Mouse (Mus musculus) kidney, adult 2 months (tissue): ENCODE data around the gene Srcin1. TPM values are rescaled to one million over a fixed set of nuclear protein-coding genes. Genes with fewer than 3 reads are reported as not detected.

Experiments used
- DNase-seq: peaks from one replicate; pipeline ENCODE4 v3.0.0; 2021
- H3K27ac ChIP-seq: fragments of 200-500 bp; 2 replicates; pipeline ENCODE4 v1.5.1; 2012; ENCODE audit warnings: low read depth, low read length, control low read depth, inconsistent platforms; ENCODE audit not compliant: insufficient read depth
- H3K27me3 ChIP-seq: fragments of 200-500 bp; replicated peaks from 2 replicates; pipeline ENCODE4 v1.6.1; 2012; ENCODE audit warnings: mild to moderate bottlenecking, moderate library complexity, low read length, inconsistent platforms; ENCODE audit not compliant: control insufficient read depth, insufficient read depth
- H3K36me3 ChIP-seq: fragments of 200-500 bp; 2 replicates; pipeline ENCODE4 v1.6.1; 2012; ENCODE audit warnings: mild to moderate bottlenecking, moderate library complexity, low read length, inconsistent platforms; ENCODE audit not compliant: control insufficient read depth, insufficient read depth
- H3K4me1 ChIP-seq: fragments of 200-500 bp; 2 replicates; pipeline ENCODE4 v1.6.1; 2011; ENCODE audit warnings: low read length; ENCODE audit not compliant: control insufficient read depth, insufficient read depth
- H3K4me3 ChIP-seq: fragments of 200-500 bp; 2 replicates; pipeline ENCODE4 v1.5.1; 2011; ENCODE audit warnings: mild to moderate bottlenecking, low read depth, low read length, control low read depth; ENCODE audit not compliant: insufficient read depth
- CTCF ChIP-seq: fragments of 200-500 bp; conservative IDR thresholded peaks from 2 replicates; pipeline ENCODE4 v1.5.1; 2011; ENCODE audit warnings: low read depth, mild to moderate bottlenecking, control low read depth, low read length, moderate library complexity, mixed read lengths; ENCODE audit not compliant: insufficient read depth, insufficient read length
- POLR2A ChIP-seq: fragments of 200-500 bp; IDR thresholded peaks from one replicate; pipeline ENCODE4 v1.6.1; 2011; ENCODE audit warnings: low read depth, low read length, control low read depth
- WGBS: fragments of 180-500 bp; shearing (Covaris S2); methylation state at CpG from one replicate; pipeline ENCODE4 v1.1.7; 2018; 5-methylcytosine and 5-hydroxymethylcytosine counted together
- polyA plus RNA-seq: library from polyadenylated mRNA; depleted of rRNA; stranded (reverse); fragments of >200 nt; gene quantifications from 2 replicates; pipeline ENCODE4 v1.2.3, GENCODE M21; 2012

Gene Srcin1
- polyA plus RNA-seq, 1 experiment = 13.0 TPM

DNA sequence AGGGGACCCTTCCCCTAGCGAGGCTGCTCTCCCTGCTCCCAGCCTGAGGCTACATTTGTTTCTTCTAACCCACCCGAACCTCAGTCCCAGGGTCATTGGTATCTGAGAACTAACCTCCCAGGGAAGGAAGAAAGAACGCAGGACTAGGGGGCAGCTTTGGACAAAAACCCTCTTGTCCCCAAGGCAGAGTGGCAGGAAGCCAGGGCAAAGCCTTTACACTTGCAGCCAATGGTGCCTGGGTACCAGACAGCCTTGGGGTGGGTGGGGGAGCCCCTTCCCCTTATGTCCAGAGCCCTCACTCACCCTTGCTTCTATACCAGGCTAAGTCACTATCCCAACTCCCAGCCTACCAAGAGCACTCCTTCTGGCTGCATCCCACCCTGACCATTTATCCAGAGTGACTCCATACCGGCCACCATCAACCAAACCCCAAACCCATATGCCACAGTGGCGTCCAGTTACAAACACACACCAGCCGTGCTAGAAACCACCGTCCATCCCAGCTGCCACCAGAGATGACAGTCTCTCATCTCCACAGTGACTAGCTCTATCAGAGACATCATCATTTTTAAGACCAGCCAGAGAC lies 3.0 kb downstream of the Srcin1 start:
- Histone ChIP-seq H3K27me3 (no peaks in the 10 kb centered on the region), H3K4me3 (no peak overlapping the region), H3K27ac (no peak overlapping the region), H3K36me3 (no peaks in the 10 kb centered on the region), H3K4me1 (peaks cover 10% of the 10 kb centered on the region; the same call in 1 of the 2 replicates)
- 61% methylated on average over 7 of the region's 7 CpGs for WGBS
- TF ChIP-seq CTCF = no peak
- TF ChIP-seq POLR2A = no peak
- no peak for DNase-seq

DNA sequence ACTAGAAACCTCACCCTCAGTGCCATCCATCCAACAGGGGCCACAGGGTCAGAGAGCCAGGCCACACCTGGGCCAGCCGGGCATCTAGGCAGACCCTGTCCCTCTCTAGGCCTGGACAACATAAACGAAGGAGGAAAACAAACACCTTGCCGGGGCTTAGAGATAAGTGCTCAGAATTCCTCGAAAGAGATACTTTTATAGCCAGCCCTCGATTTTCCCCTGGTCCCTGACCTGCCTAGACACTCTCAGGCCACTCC lies 4.0 kb downstream of the Srcin1 start:
- H3K4me3 ChIP-seq = no peak overlapping the region
- 55% methylated on average over 5 of the region's 5 CpGs for WGBS
- peaks cover under 1% of the 10 kb centered on the region; the same call in 1 of the 2 replicates for H3K4me1 ChIP-seq
- DNase-seq = no peak
- TF ChIP-seq CTCF (no peak), POLR2A (no peak)
- no peak overlapping the region for H3K27ac ChIP-seq
- H3K27me3 ChIP-seq = no peaks in the 10 kb centered on the region
- no peaks in the 10 kb centered on the region for H3K36me3 ChIP-seq

DNA sequence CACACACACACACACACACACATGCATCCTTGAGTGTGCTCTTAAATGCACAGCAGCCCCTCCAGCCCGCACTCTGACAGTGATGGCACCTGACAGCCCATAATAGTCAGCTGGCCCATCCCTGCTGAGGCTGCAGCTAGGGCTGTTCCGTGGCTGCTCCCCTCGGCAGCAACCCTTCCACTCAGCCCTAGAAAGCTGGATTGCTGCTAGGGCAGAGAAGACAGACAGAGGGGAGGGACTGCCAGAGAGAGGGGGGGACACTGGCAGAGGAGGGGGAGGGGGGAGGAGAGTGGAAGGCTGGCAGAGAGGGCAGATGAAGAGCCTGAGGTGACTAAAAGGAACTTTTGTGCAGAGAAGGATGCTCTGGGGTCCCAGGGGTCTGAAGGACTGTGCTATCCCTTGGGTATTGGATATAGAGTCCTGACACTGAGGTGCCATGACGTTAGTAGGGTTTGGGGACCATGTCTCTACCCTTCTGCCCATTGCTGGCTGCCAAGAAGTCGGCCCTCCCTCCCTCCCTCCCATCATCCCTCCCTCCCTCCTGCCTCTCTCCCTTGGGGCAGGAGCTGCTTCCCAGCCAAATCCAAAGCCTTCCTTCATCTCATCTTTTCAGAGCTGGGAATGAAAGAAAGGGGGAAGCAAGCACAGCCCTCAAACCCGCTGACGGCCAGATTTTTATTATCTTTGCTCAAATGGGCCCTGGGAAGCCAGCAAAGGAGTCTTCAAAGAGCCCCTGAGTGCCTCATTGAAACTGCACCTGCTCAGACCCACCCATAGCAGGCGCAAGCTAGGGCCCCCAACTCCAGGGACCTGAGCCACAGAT lies 4.5 kb downstream of the Srcin1 start:
- WGBS = 45% methylated on average over 8 of the region's 8 CpGs
- no peaks in the 10 kb centered on the region for H3K27me3 ChIP-seq
- no peaks in the 10 kb centered on the region for H3K36me3 ChIP-seq
- no peak overlapping the region for H3K27ac ChIP-seq
- no peaks in the 10 kb centered on the region; the same call in 1 of the 2 replicates for H3K4me1 ChIP-seq
- DNase-seq = no peak
- no peak for TF ChIP-seq POLR2A
- no peak for TF ChIP-seq CTCF
- no peak overlapping the region for H3K4me3 ChIP-seq

DNA sequence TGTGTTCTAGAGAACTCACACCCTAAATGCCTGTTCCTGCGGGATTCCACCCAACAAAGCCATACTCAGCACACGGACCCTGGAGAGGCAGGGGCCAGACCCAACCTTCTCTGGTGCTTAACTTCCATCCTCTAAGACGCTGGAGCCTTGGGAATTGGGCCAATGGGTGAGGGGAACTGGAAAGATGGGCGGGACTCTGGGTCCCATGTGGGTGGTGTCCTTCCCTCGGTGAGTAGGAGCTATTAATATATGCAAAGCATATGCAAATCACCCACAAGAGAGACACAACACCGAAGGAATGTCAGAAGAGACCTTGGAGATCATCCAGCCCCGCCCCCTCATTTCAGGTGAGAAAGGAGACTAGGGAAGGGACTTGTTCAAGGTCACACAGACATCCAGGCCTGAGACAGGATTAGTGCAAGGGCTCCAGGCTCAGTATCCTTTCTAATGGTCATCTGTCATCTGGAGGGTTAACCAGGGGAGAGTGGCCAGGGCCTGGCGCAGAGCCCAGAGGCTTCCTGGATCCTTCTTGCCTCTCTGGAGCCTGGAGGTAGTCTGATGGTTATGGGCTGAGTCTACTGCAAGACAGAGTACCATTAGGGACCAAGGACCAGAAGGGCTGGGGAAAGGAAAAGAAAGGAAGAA lies 5.4 kb downstream of the Srcin1 start:
- Histone ChIP-seq H3K27me3 (no peaks in the 10 kb centered on the region), H3K36me3 (no peaks in the 10 kb centered on the region), H3K4me3 (no peak overlapping the region), H3K27ac (no peak overlapping the region), H3K4me1 (no peaks in the 10 kb centered on the region)
- WGBS = 31% methylated on average over 8 of the region's 8 CpGs
- TF ChIP-seq CTCF (no peak), POLR2A (no peak)
- DNase-seq = peak; percentile 68

DNA sequence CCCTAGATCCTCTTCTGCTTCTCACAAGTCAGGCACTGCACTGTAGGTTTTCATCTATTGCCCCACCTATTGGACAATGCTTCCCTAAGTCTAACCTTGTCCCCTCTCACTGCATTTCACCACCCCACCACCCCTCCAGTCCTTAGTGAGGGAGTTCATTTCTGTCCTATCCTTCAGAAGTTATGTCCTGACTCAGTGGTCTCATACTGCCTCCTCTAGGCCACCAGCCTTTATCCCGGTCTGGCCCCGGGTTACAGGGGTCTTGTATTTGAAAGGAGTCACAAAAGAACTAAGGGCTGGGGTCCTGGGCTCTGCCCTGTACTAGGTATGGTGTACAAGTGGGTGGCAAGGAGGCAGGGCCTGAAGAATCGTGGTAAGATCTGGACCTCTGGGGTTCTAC lies 6.2 kb downstream of the Srcin1 start:
- H3K4me1 ChIP-seq = no peaks in the 10 kb centered on the region
- no peaks in the 10 kb centered on the region for H3K36me3 ChIP-seq
- TF ChIP-seq CTCF = no peak
- TF ChIP-seq POLR2A = no peak
- H3K27ac ChIP-seq = no peak overlapping the region
- H3K4me3 ChIP-seq = no peak overlapping the region
- no peaks in the 10 kb centered on the region for H3K27me3 ChIP-seq
- 77% methylated on average over 3 of the region's 3 CpGs for WGBS
- DNase-seq = no peak

DNA sequence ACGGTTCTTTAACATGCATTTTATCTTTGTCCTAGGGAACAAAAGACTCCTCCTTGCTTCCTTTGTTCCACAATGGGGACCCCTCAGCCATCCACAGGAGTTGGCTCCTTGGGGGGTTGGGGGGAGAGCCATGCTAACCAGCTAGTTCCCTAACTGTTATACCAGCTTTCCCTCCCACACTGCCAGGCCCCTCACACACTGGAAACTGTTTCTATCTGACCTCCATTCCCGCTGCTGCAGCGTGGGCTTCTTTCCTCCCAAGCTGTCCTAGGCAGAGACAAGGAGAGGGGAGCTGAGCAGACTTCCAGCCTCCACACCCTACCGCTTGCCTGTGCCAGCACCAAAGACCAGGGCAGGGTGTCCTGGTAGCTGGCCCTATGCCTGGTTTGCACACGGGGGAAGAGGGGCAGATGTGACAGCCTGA lies 6.7 kb downstream of the Srcin1 start:
- Histone ChIP-seq H3K4me3 (no peak overlapping the region), H3K36me3 (no peaks in the 10 kb centered on the region), H3K4me1 (no peaks in the 10 kb centered on the region), H3K27ac (no peak overlapping the region), H3K27me3 (no peaks in the 10 kb centered on the region)
- DNase-seq = no peak
- WGBS = 51% methylated on average over 5 of the region's 5 CpGs
- no peak for TF ChIP-seq CTCF
- TF ChIP-seq POLR2A = no peak

DNA sequence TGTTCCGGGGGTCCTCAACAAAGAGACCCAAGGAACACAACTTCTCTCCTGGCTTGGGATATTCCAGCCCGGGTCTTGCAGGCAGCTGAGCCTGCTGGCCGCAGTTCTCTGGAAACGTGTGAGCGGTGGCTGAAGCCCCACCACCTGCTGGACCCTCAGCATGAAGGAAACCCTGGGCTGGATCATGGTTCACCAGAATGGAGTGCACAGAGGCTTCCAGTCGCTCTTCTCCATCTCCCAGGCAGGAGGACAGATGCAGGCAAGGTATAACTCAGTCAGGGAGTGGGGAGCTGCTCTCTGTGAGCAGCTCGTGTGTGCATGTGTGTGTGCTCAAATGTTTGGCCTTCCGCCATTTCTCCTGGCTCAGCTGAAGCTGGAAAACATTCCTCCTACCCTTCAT lies 7.3 kb downstream of the Srcin1 start:
- peaks cover 2% of the 10 kb centered on the region; the same call in 1 of the 2 replicates for H3K4me1 ChIP-seq
- H3K27ac ChIP-seq = no peak overlapping the region
- peak; percentile 74 for DNase-seq
- 18% methylated on average over 8 of the region's 8 CpGs for WGBS
- H3K4me3 ChIP-seq = no peak overlapping the region
- no peak for TF ChIP-seq POLR2A
- no peak for TF ChIP-seq CTCF
- no peaks in the 10 kb centered on the region for H3K36me3 ChIP-seq
- no peaks in the 10 kb centered on the region for H3K27me3 ChIP-seq
